Mouse (Mus musculus): ENCODE results near the gene Cd63. TPM values are rescaled to one million over a fixed set of nuclear protein-coding genes. Genes with fewer than 3 reads are reported as not detected.

The Cd63 gene
- polyA plus RNA-seq, 1 experiment from 2014 or later: 97.4 TPM

DNA sequence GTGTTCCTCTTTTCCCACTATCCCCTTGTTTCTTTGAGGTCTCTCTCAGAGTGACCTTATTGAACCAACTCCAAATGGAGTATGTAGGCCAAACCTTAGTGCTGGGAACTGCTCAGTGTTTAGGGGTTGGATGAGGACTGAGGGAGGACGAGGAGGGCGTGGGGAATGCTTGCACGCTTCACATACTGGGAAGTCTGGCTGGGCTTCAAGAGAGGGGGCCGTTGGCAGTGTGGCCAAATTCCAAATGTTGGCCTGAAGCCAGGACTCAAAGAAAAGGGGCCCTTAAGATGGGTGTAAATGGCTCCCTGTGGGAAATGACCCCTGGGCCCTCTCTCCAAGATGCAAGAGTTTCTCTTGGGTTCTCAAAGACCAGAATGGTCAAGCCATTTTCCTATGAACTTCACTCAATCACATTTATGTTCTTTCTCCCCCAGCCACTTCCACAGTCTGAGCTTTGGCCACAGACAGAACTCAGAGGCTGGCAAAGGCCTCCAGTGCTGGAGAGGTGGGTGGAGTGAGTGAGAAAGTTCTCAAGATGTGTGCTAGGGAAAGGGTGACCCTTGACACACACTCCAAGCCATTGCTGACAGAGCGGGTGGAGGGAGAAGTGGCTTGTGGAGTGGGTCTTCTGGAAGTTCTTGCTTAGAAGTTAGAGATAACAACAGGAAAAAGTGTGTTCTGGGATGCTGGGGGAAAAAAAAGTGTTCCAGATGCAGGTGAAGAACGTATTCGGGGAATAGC is 29.0 kb downstream of the Cd63 start:
- ATAC-seq (ENCODE audit: low read depth): no peak
- H3K9me3 ChIP-seq (replicated peaks; ENCODE audit: control insufficient read depth, low read length): no peaks in the 10 kb centered on the region
- no peak overlapping the region for H3K4me3 ChIP-seq (ENCODE audit: low read depth, low read length)
- no peaks in the 10 kb centered on the region for H3K36me3 ChIP-seq (ENCODE audit: control insufficient read depth, insufficient read depth)
- H3K4me1 ChIP-seq (ENCODE audit: control insufficient read depth, low read depth, low read length): no peaks in the 10 kb centered on the region
- 61% methylated on average over 7 of the region's 7 CpGs for WGBS (ENCODE audit: insufficient replicate concordance)
- peaks cover 45% of the 10 kb centered on the region for H3K27me3 ChIP-seq (ENCODE audit: control insufficient read depth, insufficient read depth, low read depth, low read length)
- no peak overlapping the region for H3K27ac ChIP-seq (ENCODE audit: low read length)
- no peak overlapping the region for H3K9ac ChIP-seq (ENCODE audit: low read depth, low read length)
- no peak overlapping the region for H3K4me2 ChIP-seq (ENCODE audit: low read depth, low read length)

DNA sequence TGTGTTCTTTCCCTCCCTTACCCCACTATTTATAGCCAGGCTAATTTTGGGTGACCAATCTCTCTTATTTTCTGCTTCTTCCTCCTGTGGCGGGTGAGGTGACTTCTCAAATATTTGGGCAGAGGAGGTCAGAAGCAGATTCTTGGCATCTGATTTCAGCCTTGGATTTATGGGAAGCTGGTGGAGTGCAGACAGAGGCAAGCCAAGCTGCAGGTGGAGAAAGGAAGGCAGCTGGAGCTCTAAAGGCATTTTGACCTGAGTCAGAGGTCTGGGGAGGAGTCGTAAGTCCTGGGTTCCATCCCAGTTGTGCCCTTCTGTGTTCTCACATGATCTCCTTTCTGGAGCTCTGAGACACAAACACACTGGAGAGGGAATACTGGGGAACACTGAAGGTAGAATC is 30.7 kb downstream of the Cd63 start:
- H3K27ac ChIP-seq (ENCODE audit: low read length): no peak overlapping the region
- H3K27me3 ChIP-seq (ENCODE audit: control insufficient read depth, insufficient read depth, low read depth, low read length): peaks cover 61% of the 10 kb centered on the region
- no peaks in the 10 kb centered on the region for H3K36me3 ChIP-seq (ENCODE audit: control insufficient read depth, insufficient read depth)
- no peaks in the 10 kb centered on the region for H3K9me3 ChIP-seq (replicated peaks; ENCODE audit: control insufficient read depth, low read length)
- H3K4me1 ChIP-seq (ENCODE audit: control insufficient read depth, low read depth, low read length): no peaks in the 10 kb centered on the region
- no peak overlapping the region for H3K9ac ChIP-seq (ENCODE audit: low read depth, low read length)
- no peak for ATAC-seq (ENCODE audit: low read depth)
- no peak overlapping the region for H3K4me2 ChIP-seq (ENCODE audit: low read depth, low read length)
- 35% methylated on average over 2 of the region's 2 CpGs for WGBS (ENCODE audit: insufficient replicate concordance)
- no peak overlapping the region for H3K4me3 ChIP-seq (ENCODE audit: low read depth, low read length)

DNA sequence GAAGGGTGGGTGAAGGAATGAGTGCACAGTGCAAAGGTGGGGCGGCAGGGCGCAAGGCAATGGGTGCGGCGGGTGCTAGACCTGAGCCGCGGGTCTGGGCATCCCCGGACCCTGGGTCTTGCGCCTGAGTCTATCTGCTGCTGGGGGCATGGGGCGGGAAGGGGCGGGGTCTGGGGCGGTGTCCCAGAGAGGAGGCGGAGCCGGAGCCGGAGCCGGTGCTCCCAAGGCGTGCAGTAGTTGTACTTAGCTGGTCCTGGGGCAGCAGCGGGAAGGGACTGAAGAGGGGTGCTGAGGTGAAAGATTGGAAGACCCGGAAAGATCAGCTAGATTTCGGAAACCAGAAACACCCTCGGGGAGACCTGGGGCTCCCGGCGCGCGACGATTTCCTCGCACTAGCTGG is 32.8 kb downstream of the Cd63 start, which contains the start of gene Itga7:
Gene Itga7 (plus strand): TSS at position 245 of the 400 bp plus-strand sequence.
- no peak within 1 kb of the TSS for H3K27ac ChIP-seq (ENCODE audit: low read length)

DNA sequence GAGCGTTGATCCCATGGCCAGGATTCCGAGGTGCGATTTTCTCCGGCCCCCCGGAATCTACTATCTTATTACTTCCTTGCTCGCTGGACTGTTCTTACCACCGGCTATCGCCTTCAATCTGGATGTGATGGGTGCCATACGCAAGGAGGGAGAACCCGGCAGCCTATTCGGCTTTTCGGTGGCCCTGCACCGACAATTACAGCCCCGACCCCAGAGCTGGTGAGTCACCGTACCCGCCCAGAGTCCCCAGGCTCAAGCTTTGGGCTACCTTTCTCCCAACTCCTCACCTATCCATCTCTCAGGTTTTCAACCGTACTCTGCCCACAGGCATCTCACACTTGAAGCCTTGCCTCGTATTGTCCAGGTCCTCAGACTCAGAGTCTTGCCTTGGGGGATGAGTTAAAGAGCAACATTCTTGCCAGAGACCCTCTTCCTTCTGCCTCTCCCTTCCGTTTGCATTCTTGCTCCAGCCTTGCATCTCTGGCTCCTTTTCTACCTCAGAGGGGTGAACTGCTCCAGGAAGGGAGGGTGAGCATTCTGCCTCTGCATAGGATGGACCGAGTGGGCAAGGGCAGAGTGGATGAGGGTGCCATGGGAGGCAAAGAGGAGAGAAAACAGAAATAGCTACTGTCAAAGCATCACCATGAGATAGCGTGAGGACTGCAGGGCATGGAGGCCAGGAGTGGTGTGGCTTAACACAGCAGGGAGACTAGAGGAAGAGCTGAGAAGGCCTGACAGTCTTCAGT is 33.4 kb downstream of the Cd63 start:
- Histone ChIP-seq H3K36me3 (ENCODE audit: control insufficient read depth, insufficient read depth) (no peaks in the 10 kb centered on the region), H3K9me3 (replicated peaks; ENCODE audit: control insufficient read depth, low read length) (no peaks in the 10 kb centered on the region), H3K4me1 (ENCODE audit: control insufficient read depth, low read depth, low read length) (no peaks in the 10 kb centered on the region), H3K9ac (ENCODE audit: low read depth, low read length) (no peak overlapping the region), H3K27ac (ENCODE audit: low read length) (no peak overlapping the region), H3K4me3 (ENCODE audit: low read depth, low read length) (peak overlapping the region; percentile 37), H3K4me2 (ENCODE audit: low read depth, low read length) (peak overlapping the region; percentile 26; the same call in 1 of the 2 replicates), H3K27me3 (ENCODE audit: control insufficient read depth, insufficient read depth, low read depth, low read length) (peaks cover 61% of the 10 kb centered on the region)
- 3% methylated on average over 21 of the region's 21 CpGs for WGBS (ENCODE audit: insufficient replicate concordance)
- no peak for ATAC-seq (ENCODE audit: low read depth)

More for the DNA sequence above, 32.8 kb downstream of the Cd63 start, which contains the start of gene Itga7:
- peaks cover 61% of the 10 kb centered on the region for H3K27me3 ChIP-seq (ENCODE audit: control insufficient read depth, insufficient read depth, low read depth, low read length)
- no peak within 1 kb of the TSS for H3K9ac ChIP-seq (ENCODE audit: low read depth, low read length)
- no peaks in the 10 kb centered on the region for H3K9me3 ChIP-seq (replicated peaks; ENCODE audit: control insufficient read depth, low read length)
- WGBS (ENCODE audit: insufficient replicate concordance): 2% methylated on average over 26 of the region's 26 CpGs
- peak within 1 kb of the TSS; percentile 26; the same call in 1 of the 2 replicates for H3K4me2 ChIP-seq (ENCODE audit: low read depth, low read length)
- 0 out of 2 replicates have a peak, but pooled peaks have one; percentile 37 for ATAC-seq (ENCODE audit: low read depth)
- no peaks in the 10 kb centered on the region for H3K36me3 ChIP-seq (ENCODE audit: control insufficient read depth, insufficient read depth)
- peak within 1 kb of the TSS; percentile 37 for H3K4me3 ChIP-seq (ENCODE audit: low read depth, low read length)
- no peaks in the 10 kb centered on the region for H3K4me1 ChIP-seq (ENCODE audit: control insufficient read depth, low read depth, low read length)

DNA sequence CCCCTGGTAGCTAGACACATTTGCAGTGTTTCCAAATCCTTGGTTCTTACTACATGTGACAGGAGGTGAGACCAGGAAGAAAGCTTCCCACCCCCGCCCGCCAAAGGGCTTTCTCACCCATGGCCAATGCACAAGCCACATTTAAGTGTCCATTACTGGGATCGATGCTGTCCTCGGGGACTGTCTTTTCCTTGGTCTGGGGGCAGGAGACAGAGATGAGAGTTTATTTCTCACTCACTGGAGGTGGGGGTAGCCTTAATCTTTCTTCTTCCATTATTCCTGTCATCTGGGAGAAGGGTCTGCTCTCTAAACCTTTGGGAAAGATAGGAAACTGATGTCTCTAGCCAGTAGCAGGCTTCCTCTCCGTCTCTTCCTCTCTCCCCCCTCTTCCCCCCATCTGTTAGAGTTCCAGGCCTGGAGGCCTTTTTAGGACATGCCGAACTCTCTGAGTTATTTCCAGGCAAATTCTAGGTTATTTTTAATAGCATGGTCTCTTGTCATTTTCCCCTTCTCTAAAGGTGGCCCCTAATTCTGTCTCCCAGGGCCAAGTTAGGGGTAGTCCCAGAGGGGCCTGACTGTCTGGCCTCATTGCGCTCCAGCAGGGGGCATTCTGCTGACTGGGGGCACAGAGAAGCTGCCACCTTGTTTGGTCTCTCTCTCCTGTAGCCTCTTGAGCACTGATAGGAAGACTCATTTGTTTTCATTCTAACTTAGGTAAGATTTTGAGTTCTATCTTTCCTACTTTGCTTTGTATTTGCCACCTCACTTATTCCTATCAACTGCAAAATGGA is 34.4 kb downstream of the Cd63 start:
- no peak overlapping the region for H3K4me3 ChIP-seq (ENCODE audit: low read depth, low read length)
- 45% methylated on average over 7 of the region's 7 CpGs for WGBS (ENCODE audit: insufficient replicate concordance)
- H3K27me3 ChIP-seq (ENCODE audit: control insufficient read depth, insufficient read depth, low read depth, low read length): peaks cover 53% of the 10 kb centered on the region

DNA sequence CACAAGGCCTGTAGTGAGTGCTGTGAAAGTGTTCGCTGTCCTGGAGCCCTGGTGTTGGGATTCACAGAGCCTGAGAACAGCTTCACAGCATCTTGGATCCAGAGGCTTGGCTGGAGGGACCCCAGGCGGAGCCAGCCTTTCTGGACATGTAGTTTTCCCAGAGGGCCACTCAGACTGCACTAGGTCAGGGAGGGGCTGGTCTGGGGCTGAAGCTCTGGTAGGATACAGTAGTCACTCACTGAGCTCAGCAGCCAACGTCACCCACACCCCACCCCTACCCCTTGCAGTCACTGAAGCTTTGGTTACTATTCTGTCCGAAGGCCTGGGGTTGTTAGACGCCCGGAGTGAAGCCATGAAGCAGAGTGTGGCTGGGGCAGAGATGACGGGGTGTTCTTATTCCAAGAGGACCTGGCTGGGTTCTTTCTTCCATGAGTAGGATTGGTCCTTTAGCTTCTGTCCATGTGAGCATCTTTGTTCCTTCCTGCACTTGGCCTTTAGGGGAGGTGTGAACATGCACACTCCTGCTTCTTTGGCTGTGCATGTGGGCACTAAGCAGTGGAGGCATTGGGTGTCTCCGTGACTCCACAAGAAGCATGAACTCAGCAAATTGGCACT is 35.1 kb downstream of the Cd63 start:
- Histone ChIP-seq H3K4me3 (ENCODE audit: low read depth, low read length) (no peak overlapping the region), H3K4me1 (ENCODE audit: control insufficient read depth, low read depth, low read length) (no peaks in the 10 kb centered on the region), H3K36me3 (ENCODE audit: control insufficient read depth, insufficient read depth) (no peaks in the 10 kb centered on the region), H3K9me3 (replicated peaks; ENCODE audit: control insufficient read depth, low read length) (no peaks in the 10 kb centered on the region), H3K4me2 (ENCODE audit: low read depth, low read length) (no peak overlapping the region), H3K27me3 (ENCODE audit: control insufficient read depth, insufficient read depth, low read depth, low read length) (peaks cover 49% of the 10 kb centered on the region), H3K9ac (ENCODE audit: low read depth, low read length) (no peak overlapping the region), H3K27ac (ENCODE audit: low read length) (no peak overlapping the region)
- 57% methylated on average over 8 of the region's 8 CpGs for WGBS (ENCODE audit: insufficient replicate concordance)
- no peak for ATAC-seq (ENCODE audit: low read depth)

More for the DNA sequence above, 34.4 kb downstream of the Cd63 start:
- ATAC-seq (ENCODE audit: low read depth): no peak
- H3K9ac ChIP-seq (ENCODE audit: low read depth, low read length): no peak overlapping the region
- H3K9me3 ChIP-seq (replicated peaks; ENCODE audit: control insufficient read depth, low read length): no peaks in the 10 kb centered on the region
- H3K4me2 ChIP-seq (ENCODE audit: low read depth, low read length): no peak overlapping the region
- no peaks in the 10 kb centered on the region for H3K4me1 ChIP-seq (ENCODE audit: control insufficient read depth, low read depth, low read length)
- H3K36me3 ChIP-seq (ENCODE audit: control insufficient read depth, insufficient read depth): no peaks in the 10 kb centered on the region
- no peak overlapping the region for H3K27ac ChIP-seq (ENCODE audit: low read length)

DNA sequence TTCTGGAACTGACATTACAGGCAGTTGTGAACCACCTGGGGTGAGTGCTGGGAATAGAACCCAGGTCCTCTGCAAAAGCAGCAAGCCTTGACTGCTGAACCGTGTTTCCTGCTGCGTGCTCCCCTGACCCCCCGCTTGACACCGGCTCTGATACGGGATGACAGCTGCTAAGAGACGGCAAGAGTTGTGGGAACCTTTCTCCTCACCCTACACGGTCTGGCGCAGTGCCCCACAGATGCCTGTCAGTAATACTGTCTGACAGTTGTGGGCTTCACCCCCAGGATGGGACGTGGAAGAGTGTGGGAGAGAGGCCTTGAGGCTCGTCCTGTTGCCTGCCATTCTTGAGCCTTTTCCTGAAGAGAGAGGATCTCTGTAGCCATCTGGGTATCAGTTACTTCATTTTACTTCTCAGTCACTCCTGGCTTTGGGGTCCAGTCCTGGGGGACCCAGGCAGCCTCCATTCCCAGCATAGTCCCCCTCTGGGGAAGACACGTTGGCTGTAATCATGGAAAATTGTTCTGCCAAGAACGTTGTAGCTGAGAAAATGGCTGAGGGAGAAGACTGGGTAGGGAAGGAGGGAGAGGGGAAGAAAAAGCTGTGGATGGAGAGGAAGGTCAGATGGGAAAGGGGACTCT is 37.1 kb downstream of the Cd63 start:
- Histone ChIP-seq H3K9ac (ENCODE audit: low read depth, low read length) (no peak overlapping the region), H3K36me3 (ENCODE audit: control insufficient read depth, insufficient read depth) (no peaks in the 10 kb centered on the region), H3K4me1 (ENCODE audit: control insufficient read depth, low read depth, low read length) (no peaks in the 10 kb centered on the region), H3K9me3 (replicated peaks; ENCODE audit: control insufficient read depth, low read length) (no peaks in the 10 kb centered on the region), H3K4me2 (ENCODE audit: low read depth, low read length) (no peak overlapping the region), H3K27ac (ENCODE audit: low read length) (no peak overlapping the region), H3K27me3 (ENCODE audit: control insufficient read depth, insufficient read depth, low read depth, low read length) (peaks cover 43% of the 10 kb centered on the region), H3K4me3 (ENCODE audit: low read depth, low read length) (no peak overlapping the region)
- WGBS (ENCODE audit: insufficient replicate concordance): 58% methylated on average over 12 of the region's 12 CpGs
- ATAC-seq (ENCODE audit: low read depth): no peak

DNA sequence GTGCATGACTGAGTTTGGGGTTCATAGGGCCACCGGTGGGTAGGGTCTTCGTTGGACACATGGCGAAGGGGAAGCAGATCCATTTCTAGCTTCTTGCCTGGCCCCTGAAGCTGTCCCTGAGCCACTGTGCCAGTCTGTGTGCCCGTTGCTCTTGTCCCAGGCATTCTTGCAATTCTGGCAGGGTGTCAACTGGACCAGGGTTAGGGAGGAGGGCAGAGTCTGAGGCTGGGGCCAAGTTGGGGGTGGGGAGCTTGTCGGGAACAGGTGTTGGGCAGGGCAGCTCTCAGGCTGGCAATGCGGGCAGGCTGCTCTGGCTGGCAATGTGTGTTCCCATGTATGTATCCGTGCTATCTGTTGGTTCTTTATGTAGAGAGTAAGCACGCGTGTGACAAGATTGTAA is 37.7 kb downstream of the Cd63 start:
- no peak overlapping the region for H3K4me3 ChIP-seq (ENCODE audit: low read depth, low read length)
- no peaks in the 10 kb centered on the region for H3K9me3 ChIP-seq (replicated peaks; ENCODE audit: control insufficient read depth, low read length)
- peaks cover 38% of the 10 kb centered on the region for H3K27me3 ChIP-seq (ENCODE audit: control insufficient read depth, insufficient read depth, low read depth, low read length)
- 68% methylated on average over 9 of the region's 9 CpGs for WGBS (ENCODE audit: insufficient replicate concordance)
- no peak overlapping the region for H3K27ac ChIP-seq (ENCODE audit: low read length)
- no peak overlapping the region for H3K9ac ChIP-seq (ENCODE audit: low read depth, low read length)
- H3K36me3 ChIP-seq (ENCODE audit: control insufficient read depth, insufficient read depth): no peaks in the 10 kb centered on the region
- no peak overlapping the region for H3K4me2 ChIP-seq (ENCODE audit: low read depth, low read length)
- ATAC-seq (ENCODE audit: low read depth): no peak
- H3K4me1 ChIP-seq (ENCODE audit: control insufficient read depth, low read depth, low read length): no peaks in the 10 kb centered on the region

Measured in liver, embryonic 16.5 days (tissue).